Mouse (Mus musculus) left cerebral cortex, adult 11 months (tissue): ENCODE results near the gene Reck.
A peak's percentile ranks its signal among the peaks of the same experiment; 100 is the strongest.

ENCODE experiments used
- DNase-seq: peaks from one replicate; pipeline ENCODE4 v3.0.0; 2022; ENCODE audit warnings: low spot score

The Reck gene

DNA sequence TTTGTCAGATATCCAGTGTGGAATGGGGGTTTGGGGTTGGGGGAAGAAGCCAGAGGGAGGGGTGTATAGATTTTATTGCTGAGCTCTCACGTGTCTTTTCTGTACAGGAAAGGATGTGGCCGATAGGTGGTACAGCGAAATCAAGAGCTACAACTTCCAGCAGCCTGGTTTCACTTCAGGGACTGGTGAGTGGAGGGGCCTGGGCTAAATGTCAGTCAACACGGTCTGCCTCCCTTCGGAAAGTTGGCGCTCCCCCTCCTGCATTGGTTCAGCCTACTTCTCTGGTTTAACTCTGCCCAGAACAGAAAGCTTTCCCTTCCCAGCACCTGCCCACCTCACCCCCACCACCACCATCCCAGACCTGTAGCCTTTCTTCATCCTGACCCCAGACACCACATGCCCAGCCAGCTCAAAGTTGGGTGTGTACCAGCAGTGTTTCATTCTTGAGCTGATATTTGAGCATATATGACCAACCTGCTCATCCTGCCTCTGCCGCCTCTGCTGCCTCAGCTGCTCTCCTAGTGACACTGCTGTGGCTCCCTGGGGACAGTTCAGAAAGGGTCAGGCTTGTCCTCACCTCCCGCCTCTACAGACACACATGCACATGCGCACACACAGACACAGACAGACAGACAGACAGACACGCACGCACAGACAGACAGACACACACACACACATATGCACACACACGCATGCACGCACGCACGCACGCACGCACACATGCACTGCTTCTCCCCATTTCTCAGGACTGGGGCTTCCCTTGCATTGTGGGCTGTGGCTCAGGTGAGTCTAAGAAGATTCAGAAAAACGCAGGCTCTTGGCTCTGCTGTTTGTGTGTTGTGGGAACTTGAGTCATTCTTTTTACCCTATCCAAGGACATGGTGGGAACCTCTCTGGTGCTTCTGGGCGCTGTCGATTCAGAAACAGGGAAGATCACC, 95.3 kb downstream of the Reck start:
- no peak for DNase-seq

DNA sequence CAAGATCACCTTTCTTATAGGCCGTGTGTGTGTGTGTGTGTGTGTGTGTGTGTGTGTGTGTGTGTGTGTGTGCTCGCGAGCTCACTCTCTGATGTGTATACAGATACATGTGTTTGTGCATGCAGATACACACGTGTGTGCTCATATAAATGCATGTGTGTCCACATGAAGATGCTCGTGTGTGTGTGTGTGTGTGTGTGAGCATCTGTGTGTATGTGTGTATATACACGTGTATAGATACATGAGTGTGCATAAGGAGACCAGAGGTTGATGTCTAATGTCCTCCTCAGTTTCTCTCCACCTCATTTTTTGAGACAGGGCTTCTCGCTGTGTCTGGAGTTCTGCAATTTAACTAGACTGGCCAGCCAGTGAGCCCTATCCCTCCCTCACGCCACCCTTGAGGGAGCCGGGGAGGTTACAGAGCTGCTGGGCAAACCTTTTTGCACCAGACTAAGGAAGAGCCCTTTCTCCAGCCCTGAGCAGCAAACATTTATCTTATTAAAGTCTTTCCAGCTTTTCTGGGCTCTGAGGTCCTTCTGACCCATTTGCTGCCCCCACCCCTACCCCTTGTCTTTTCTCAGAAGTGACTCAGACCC, 96.3 kb downstream of the Reck start:
- no peak for DNase-seq

DNA sequence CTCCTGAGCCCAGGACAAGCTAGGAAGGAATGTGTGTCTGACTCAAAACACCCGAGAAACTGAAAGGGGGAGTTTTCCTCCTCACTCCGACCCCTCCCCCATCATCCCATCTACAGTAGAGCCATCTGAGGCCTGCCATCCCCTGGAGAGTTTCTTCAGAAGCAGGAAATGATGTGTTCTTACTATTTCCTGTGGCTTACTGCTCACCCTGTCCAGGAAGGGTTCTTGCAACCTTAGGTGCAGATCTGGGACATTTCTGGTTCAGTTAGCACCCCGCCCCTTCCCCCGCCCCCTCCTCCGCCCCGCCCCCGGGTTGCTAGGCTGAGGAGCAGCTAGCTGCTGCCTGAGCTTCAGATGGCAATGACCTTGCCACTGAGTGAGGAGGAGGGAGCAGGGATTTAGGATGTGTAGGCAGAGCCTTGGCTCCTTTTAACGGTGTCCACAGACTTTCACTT, 96.8 kb downstream of the Reck start:
- DNase-seq, result no peak

DNA sequence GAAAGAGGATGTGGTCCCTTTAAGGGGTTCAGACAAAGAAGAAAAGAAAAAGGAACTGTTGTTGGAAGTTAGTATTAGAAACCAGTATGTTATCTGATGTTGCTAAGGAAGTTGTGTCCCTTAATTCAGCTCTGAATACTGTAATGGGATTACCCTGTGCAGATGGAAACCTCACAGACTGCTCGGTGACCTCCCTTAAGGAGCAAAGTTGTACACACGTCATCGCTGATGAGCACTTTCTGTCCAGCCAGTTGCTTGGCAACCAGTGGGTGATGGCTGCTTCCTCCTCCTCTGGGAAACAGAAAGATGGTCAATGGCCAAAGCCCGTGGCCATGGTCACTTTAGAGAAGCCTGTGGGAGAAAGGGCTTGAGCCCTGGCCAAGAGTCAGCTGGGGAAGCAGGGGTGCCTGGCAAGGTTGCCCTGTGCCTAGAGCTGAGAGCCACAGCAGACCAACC, 98.2 kb downstream of the Reck start:
- no peak for DNase-seq

DNA sequence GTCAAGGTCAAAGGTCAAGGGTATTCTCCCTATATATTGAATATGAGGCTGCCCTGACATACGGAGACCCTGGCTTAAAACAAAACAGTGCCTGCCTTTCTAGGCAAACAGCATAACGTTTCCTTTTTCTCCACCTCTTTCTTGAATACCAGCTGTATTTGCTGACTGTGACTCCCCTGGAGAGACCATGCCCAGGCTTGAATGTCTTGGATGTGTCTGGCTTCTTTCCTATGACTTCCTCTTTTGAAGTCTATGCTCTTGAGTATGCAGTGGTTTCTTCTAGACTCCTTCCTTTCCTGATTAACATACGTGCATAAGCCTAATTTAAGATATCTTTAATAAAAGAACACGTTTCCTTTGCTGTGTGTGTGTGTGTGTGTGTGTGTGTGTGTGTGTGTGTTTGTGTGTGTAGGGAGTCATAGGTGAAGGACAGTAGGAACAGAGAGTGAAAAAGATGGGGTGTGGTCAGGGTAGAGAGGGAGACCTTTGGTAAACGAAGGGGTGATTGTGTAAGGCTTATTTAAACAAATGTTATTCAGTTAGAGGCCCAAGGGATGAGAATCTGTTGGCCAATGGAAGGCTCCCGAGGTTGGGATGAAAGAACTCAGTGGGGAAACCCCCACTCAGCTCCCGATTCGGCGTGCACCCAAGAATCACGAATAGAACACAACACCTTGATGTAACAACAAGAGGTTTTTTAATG, 99.7 kb downstream of the Reck start:
- no peak for DNase-seq

DNA sequence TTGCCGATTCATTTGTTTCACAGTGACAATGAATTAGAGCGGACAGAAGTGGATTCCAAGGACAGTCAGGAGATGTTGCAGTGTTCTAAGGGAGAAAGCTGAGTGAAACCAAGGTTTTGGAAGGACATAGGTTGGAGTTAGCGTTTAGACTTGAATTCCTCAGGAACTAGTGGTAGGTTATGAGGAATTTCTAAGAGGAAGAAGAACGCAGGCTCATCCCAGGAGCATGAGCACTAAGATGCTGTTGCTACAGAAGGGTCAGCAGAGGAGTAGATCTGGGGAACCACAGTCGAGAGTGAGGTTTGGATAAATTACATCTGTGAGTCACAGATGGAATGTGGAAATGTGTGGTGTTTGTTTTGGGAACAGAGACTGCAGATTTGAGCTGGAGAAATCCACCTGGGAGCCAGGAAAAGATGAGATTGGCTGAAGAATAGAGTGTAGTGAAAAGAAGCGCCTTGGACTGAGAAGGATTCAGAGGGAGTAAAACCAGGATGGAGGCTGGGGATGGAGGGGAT, 101.0 kb downstream of the Reck start:
- DNase-seq, result no peak

DNA sequence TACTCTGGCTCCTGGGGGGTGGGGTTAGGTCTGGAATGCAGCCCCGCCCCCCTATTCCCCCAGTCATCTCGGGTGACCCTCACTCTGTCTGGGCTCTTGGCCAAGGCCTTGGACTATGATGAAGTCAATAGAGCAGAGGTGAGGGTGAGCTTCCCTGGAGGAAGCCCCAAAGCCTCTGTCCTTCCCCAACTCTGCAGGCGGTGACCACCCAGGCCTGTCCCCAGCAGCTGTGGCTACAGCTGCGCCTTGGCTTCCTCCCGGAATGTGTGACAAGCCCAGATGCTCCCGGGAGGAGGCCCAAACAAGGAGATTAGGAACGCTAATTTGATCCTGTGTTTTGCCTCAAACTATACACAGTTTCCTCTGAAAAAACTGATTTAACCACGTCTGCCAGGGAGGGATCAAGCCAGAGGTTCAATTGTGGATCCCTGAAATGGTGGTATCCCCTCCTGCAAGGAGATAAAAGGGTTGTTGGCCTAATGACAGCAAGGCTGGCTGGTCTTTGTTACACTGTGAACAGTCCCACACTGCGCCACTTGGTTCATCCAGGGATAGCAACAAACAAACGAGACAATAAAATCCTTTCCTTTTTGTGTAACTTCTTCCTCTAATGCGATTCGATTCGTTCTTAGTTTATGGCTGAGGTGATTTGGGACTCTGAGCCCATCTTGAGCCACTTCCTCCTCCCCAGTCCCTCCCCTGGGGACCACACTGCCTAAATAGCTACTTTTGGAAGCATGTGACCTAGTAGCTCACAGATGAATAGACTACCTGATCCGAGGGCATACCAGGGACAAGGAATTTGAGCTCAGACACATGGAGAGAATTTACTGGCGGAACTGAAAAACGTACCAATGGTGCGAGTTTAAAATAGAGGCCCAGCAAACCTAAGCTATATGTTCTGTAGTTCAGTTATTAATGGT, 103.5 kb downstream of the Reck start:
- DNase-seq, result no peak

DNA sequence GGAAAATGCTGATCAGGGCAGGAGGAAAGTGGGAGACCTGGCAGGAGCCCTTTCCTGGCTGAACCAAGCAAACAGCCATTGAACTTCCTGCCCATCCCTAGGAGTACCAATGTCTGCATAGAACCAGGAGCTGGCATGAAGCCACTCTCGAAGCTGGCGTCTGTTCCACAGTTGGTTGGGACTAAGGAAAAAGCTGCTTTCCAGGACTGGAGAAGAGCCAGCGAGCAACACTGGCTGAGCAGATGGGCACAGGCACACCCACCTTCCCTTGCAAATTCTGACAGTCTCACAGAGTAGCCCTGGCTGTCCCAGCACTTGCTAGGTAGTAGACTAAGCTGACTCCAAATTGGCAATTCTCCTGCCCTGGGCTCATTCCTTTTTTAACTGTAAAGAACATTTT, 104.4 kb downstream of the Reck start:
- peak; percentile 75 for DNase-seq

DNA sequence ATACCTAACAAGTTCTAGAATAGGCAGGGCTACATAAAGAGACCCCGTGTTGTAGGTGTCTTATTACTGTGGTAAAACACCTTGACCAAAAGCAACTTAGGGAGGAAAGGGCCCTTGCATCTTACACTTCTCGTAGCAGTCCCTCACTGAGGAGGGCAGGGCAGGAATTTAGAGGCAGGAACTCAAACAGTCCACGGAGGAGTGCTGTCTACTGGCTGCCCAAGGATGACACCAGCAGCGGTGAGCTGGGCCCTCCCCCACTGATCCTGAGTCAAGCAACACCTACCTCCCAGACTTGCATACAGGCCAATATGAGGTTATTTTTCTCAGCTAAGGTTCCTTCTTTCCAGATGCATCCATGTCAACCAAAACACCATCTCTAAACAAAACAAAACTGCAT, 104.9 kb downstream of the Reck start:
- no peak for DNase-seq

DNA sequence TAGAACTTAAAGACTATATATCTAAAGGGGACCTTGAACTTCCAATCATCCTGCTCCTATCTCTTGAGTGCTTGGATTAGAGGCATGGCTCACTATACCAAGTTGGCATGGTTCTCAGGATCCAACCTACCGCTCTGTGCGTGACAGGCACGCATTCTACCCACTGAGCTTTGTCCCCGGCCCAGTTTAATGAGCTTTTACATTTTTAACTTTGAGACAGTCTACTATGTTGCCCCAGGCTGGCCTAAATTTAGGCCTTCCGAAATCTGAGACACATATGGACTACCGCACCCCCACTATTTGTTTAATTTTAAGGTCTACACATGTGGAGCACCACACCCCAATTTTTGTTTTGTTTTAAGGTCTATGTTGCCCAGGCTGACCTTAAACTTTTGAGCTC, 105.5 kb downstream of the Reck start:
- no peak for DNase-seq

DNA sequence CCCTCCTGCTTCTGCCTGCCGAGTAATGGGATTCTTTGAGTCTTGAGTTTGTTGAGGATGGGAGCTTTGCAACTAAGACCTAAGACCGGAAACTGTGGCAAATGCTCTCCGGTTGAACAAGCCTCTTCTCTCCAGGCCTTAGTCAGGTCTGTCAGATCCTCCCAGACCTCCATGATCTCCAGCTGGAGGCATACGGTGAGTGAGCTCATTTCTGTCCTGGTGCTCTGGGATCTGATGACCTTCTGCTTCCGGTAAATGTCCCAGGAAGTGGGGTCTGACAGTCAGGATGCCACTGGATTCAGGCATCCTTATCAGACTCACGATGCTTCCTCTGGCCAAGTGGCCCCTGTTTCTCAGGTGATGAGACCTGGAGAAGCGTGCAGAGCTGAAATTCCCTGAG, 105.9 kb downstream of the Reck start:
- DNase-seq, result no peak

DNA sequence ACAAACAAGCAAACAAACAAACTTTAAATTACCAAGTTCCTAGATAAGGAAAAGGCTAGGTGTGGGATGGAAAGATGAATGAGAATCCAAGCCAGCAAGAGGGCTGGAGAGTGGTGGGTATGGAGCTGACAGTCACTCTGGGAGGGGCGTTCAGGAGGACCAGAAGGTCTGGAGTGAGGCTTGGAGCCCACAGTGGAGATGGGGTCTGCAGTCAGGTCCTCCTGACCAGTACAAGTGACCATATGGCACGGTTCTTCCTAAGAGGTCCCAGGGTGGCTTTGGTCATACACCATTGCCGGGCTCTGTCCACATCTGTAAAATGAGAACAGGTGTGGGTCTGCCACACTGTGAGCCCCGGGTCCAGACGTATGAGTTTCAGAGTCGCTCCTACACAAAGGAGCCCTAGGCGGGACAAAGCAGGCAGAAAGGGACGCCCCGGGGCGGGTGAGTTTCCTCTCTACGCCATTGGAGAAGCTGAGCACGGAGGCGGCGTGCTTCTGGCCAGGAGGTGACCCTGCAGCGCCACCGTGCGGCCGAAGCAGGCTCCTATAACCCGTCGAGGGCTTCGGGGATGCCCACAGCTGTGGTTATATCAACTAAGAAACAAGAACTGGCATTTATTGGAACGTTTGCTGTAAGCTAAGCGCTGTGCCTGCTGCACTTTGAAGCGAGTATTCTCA, 106.9 kb downstream of the Reck start:
- peak; percentile 82 for DNase-seq

DNA sequence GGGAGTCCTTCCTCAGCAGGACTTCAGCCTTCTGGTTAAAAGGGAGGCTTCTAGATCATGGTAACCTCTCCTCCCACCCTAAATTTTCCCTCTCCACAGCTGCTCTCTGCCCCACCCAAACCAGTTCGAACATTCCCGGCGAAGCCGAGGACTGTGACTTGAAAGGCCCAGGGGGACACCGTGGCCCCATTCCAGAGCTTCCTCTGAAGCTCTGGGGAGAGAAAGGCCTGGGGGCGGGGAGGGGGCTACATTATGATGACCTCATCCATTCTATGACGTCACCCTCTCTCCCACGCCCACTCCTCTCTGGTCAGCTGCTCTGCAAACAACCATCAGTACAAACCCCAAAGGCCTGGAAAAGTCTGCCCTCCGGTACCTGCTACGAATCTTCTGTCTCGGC, 107.9 kb downstream of the Reck start, which contains the start of gene Ccin:
Ccin (plus strand) TSS at position 303 of the 400 bp plus-strand sequence.
- no peak for DNase-seq

DNA sequence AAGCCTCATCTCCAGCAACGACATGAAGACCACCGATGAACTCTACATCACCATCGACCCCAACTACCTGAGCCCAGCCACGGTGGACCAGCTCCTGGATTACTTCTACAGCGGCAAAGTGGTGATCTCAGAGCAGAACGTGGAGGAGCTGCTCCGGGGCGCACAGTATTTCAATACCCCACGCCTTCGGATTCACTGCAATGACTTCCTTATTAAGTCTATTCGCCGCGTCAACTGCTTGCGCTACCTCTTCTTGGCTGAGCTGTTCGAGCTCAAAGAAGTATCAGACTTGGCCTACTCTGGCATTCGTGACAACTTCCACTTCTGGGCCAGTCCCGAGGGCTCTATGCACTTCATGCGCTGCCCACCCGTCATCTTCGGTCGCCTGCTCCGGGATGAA, 108.4 kb downstream of the Reck start:
- DNase-seq, result no peak

DNA sequence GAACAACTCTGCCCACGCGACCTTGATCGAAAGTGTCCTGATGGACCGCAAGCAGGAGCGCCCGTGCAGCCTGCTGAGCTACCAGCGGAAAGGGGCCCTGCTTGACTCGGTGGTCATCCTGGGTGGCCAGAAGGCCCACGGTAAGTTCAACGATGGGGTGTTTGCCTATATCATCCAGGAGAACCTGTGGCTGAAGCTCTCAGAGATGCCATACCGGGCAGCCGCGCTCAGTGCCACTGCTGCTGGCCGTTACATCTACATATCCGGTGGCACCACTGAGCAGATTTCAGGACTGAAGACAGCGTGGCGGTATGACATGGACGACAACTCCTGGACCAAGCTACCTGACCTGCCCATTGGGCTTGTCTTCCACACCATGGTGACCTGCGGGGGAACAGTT, 109.0 kb downstream of the Reck start:
- DNase-seq, result no peak

DNA sequence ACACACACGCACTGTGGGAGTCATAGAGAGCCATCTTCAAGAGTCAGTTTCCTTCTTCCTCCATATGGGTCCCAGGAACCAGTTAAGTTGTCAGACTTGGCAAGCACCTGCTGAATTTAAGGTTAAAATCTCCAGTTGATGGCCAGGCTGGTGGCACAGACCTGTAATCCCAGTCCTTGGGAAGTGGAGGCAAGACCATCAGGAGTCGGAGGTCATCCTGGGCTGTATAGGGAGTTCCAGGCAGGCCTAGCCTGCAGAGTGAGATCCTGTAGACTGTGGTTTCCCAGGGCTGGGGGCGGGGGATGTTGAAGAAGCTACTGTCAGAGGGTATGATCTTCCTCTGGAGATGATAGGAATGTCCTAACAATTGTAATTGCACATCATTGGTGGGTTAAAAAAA, 113.6 kb downstream of the Reck start:
- no peak for DNase-seq

DNA sequence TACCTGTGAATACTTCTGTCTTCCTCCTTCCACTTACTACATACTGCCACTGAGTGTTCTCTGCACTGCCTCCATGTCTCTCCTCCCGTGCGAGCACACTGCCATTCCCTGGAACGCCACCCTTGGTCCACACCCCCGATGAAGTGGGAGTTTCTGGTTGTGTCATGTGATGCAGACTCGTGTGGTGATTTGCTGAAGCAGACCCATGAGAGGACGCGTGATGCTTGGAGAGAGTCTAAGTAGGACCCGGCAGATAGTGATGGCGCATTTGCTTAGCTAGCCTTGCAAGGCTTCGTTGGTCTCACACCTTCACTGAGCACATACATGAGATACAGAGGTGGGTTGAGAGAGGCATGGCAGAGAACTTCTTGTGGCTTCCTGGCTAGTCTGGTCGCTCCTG, 117.7 kb downstream of the Reck start:
- no peak for DNase-seq

DNA sequence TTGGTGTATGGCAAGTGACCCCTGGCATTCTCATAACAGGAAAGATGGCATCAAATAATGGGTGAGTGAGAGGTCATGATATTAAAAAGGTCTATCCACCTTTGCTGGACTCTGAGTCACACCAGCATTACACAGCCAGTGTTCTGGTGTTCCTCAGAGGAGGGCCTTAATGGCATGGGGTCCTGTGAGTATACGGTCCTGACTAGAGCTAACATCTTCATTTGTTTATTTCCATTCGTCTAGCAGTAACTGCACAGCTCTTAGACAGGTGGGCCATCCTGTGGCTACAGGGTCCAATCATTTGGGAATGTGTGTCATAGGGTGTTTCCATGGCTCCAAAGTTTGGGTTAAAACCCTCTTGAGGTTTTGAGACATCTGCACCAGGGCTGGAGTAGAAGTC, 119.0 kb downstream of the Reck start:
- no peak for DNase-seq
